Mouse (Mus musculus): Measurements from ENCODE around the gene Prr7.
"Not testable (repeated sequence)": the region's sequence is repeated elsewhere in the genome, so short reads cannot be mapped to it uniquely, and the experiment has no call there.

The Prr7 gene

DNA sequence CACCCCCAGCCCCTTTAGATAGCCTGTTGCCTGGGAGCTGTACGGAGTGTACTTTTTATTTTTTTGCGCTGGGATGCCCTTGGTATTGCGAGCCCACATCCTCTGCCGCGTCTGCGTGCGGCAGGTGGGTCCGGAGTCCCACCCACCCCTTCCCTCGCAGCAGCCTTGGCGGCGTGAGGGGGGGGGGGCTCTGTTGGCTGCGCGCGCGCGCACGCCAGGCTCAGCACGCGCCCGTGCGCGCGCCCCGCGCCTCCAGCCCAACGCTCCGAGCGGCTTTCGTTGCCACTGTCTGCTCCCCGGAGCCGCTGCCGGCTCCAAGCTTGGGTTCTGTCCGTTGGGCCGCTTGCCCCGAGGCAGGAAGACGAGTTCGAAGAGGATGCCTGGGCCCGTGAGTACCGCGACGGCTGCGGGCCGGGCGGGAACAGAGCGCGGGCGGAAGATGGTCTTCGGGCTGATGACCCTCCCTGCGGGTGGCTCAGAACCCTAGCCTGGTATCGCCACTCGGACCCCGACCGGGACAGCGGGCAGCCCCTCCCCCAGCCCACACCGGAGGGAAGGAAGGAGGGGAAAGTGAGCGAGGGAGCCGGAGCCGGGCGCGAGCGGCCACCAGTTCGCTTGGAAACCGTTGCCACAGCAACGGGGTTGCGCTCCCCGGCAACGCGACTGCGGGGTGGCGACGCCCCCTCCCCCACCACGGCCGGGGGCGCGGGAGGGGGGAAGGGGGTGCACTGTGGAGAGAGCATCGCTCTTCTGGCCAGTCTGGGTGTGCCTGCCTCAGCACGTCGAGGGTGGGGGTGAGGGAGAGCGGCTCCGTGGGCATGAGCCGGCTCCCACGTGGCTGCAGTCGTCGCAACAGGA is at the start of gene Prr7:
Gene Prr7 (plus strand): TSS at position 241 of the 858 bp plus-strand sequence.
- peak; percentile 71 for DNase-seq (ENCODE audit: low spot score)

- no peak for DNase-seq (ENCODE audit: low spot score)
Measured at GRCm38 (mm10) chr13:55414743-55415380, 49.2 kb upstream of the Prr7 start, which contains the start of gene Pfn3. Gene Pfn3, minus strand, starts transcription at chr13:55415232.

DNA sequence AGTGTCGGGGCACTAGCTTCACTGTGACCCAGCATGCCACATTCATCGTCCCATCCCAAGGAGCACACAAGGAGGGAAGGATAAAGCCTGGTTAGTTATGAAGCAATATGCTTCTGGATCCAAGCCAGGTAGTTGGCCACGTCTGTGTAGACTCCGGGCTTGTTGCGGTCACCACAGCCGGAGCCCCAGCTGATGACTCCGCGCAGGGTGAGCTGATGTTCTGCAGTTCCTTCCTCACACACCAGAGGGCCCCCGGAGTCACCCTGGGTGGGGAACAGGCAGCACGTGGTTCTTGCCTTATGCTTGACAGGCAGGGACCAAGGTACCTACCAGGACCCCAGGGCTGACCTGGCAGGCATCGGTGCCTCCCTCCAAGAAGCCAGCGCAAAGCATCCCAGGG is 46.1 kb upstream of the Prr7 start:
- DNase-seq (ENCODE audit: low spot score) = peak; percentile 95

DNA sequence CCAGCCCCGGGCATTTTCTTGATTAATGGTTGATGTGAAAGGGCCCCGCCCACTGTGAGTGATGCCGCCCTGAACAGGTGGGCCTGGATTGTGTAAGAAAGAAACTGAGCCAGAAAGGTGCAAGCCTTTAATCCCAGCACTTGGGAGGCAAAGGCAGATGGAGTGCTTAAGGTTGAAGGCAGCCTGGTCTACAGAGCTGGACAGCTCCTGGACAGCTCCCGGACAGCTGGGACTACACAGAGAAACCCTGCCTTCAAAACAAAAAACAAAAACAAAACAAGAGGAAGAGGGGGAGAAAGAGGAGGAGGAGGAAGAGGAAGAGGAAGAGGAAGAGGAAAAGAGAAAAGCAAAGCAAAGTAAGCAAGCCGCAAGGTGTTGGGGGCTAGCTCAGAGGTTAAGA is 44.9 kb upstream of the Prr7 start:
- DNase-seq (ENCODE audit: low spot score) = no peak

DNA sequence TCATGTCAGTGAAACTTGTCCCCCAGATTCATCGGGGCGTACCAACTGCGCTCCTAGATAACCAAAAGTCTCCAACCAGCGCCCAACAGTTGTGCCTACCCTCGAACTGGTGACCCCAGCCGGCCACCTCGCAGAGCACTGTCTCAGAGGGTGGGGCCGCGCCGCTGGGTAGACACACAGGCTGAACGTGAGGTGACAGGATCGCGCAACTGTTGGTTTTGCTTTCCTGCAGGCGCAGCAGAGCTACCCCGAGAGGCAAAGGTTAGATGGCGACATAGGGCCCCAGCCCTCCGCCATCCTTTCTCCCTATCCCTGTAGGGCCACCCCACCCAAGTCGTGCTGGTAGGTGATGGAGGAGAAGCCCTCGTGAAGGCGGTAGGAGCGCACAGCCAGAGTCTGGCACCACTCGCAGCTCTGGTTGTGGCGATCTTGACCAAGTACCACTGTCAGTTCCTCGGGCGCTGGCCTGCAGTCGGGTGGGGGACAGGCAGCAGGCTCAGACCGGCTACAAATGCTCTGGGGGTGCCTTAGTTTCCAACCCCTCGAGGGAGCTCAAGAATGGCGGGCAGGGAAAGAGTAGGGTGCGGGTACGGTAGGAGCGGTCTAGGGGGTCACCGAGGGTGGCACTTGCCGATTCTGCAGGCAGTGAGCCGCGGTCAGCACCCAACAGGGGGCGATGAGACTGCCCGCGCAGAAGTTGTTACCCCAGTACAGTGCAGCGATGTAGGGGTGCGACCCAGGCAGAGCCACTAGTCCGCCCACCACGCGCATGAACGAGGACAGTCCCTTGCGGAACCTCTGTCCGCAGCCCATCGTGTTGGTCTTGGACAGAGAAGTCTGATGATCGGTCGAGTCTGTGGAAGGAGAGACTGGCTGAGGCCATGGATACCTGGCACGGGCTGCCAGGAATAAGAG is 43.8 kb upstream of the Prr7 start:
- DNase-seq (ENCODE audit: low spot score) = peak; percentile 25

DNA sequence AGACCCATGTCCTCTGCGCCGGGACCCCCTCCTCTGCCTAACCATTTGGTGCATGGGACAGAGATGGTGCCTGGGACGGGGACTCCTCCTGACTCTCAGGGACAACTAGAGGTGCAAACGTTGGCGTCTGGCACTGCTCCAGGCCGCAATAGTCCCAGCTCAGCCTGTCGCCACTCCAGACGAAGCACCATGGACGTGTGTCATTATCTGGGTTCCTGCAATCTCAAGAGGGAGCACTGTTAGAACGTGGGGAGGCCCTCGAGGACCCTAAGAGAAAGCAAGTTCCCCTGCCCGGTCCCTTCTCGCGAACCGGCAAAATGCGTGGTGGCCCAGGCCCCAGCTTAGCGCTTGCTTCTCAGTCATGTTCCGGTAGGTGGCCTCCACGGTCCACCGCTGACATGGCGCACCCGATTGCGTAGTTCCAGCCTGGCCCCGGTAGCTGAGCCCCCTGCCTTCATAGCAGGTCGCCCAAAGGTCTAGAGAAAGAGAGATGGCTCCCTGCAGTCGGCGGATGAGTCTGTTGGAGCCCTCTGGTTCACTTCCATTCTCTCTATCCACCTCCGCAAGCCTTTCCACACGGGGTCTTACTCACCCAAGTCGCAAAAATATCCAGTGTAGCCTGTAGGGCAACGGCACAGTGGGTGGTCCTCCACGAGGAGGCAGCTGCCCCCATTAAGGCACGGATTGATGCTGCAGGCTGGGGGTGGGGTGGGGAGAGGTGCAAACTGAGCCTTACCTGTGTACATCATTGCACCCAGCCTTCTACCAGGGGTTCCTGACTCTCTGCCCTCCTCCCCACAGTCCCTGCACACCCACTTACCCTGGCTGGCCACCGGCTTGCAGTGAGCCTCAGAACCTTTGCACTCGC is 42.9 kb upstream of the Prr7 start:
- peak; percentile 80 for DNase-seq (ENCODE audit: low spot score)

DNA sequence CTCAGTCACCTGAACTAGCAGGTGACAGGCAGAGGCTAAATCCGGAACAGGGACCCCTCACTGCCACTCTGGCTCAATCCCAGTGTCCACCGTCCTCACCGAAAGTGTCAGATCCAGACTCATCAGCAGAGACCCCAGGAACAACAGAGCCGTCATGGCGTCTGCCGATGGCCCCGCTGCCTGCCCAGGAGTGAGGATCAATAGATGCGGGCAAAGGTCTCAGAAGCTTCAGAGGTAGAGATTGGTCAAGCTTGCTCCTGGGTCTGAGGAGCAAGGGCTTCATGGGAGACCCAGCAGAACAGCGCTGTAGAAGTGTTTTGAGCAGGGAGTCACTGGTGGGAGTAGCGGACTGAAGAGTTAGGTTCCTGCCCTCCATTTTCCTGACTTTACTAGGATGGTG is 37.5 kb upstream of the Prr7 start, which contains the start of gene F12:
Gene F12 (minus strand): TSS at position 181 of the 400 bp plus-strand sequence.
- no peak for DNase-seq (ENCODE audit: low spot score)

- no peak for DNase-seq (ENCODE audit: low spot score)
Measured at GRCm38 (mm10) chr13:55429226-55429888, 34.7 kb upstream of the Prr7 start.

GRCm38 (mm10) chr13:55430566-55430965 is 33.5 kb upstream of the Prr7 start:
- no peak for DNase-seq (ENCODE audit: low spot score)

- DNase-seq (ENCODE audit: low spot score) = no peak
Measured at GRCm38 (mm10) chr13:55431889-55432685, 32.0 kb upstream of the Prr7 start.

- not testable (repeated sequence) for DNase-seq (ENCODE audit: low spot score)
Measured at GRCm38 (mm10) chr13:55437111-55437629, 26.9 kb upstream of the Prr7 start.

GRCm38 (mm10) chr13:55443799-55444285 is 20.2 kb upstream of the Prr7 start:
- DNase-seq (ENCODE audit: low spot score) = no peak

- no peak for DNase-seq (ENCODE audit: low spot score)
Measured at GRCm38 (mm10) chr13:55444286-55444936, 19.7 kb upstream of the Prr7 start.

DNA sequence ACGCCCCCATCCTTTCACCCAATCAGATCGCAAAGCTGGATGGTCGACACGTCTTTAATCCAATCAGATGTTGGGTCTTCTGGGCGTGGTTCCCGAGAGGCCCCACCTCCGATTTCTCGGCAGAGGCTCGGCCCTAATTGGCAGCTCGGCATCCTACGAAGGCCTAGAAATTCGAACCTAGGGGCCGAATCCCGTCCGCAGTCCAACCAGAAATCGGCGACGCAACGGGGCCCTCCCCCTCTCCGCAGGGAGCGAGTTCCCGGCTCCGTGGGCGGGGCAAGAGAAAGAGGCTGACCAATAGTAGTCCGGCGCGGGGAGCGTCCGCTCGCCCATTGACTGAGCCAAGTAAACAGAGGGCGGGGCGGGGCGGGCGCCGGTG is 19.1 kb upstream of the Prr7 start, which contains the start of gene Grk6:
Gene Grk6 (plus strand): TSS at position 136 of the 379 bp plus-strand sequence.
- DNase-seq (ENCODE audit: low spot score) = peak; percentile 99

- DNase-seq (ENCODE audit: low spot score) = peak; percentile 49
Measured at GRCm38 (mm10) chr13:55445361-55446091, 18.5 kb upstream of the Prr7 start.

- no peak for DNase-seq (ENCODE audit: low spot score)
Measured at GRCm38 (mm10) chr13:55446483-55447105, 17.5 kb upstream of the Prr7 start.

DNA sequence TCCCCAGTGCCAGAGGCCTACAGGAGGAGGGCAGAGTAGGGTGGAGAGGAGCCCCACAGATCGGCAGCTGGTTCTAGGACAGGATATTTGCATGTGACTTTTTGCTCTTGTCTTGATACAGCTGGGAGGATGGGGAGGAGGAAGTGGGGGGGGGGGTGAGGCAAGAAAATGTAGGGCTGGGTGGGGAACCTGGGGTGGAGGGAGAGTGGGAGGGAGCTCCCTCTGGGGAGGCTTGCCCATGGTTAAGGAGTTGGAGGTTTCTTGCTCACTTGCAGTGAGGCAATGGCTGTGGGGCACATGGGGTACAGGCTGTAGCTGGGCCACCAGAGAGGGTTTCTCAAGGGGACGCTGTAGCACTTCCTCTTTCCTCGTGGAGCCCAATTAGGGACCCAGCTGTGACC is 16.5 kb upstream of the Prr7 start:
- DNase-seq (ENCODE audit: low spot score) = no peak

DNA sequence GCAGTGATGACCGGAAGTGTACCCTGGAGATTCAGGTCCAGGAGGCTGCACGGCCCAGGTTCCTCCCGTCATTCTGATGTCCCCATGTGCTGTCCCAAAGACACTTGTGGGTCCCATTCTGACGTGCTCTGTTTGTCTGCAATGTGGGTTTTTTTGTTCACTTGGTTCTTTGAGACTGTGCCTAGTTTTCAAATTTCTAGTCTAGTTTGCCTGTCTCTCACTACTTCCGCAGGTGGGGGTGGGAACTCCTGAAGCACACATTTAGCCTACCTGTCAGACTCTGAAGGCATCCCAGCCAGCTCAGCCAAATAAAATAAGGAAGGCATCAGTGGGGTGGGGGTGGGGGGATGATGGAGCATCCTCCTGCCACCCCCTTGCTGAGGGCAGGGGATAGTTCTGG is 15.9 kb upstream of the Prr7 start:
- no peak for DNase-seq (ENCODE audit: low spot score)
